Mouse (Mus musculus) MEL (cell line): ENCODE data around the gene Eva1b. TPM values are rescaled to one million over a fixed set of nuclear protein-coding genes. Genes with fewer than 3 reads are reported as not detected.
A peak's percentile ranks its signal among the peaks of the same experiment; 100 is the strongest.

Experiments used
- DNase-seq: peaks from one replicate; pipeline ENCODE4 v3.0.0; 2011; ENCODE audit warnings: low read depth, low spot score
- H3K27ac ChIP-seq: 2 replicates; pipeline ENCODE4 v1.5.1; 2012; ENCODE audit warnings: low read depth, mild to moderate bottlenecking, control low read depth, low read length, moderate library complexity; ENCODE audit not compliant: control insufficient read depth
- H3K27me3 ChIP-seq, 2 experiments: fragments of 150-350 bp in 1 of 2; sonication (generic) in 1 of 2; 2 replicates each; pipeline ENCODE4 v1.6.1; 2012; ENCODE audit warnings: low read length in 2 of 2, mild to moderate bottlenecking in 2 of 2, improper control_type of control experiment in 1 of 2, moderate library complexity in 1 of 2; ENCODE audit not compliant: insufficient read depth in 2 of 2, control insufficient read depth in 1 of 2
- H3K36me3 ChIP-seq, 2 experiments: 2 replicates each; pipeline ENCODE4 v1.6.1; 2012 to 2014; ENCODE audit warnings: low read length in 2 of 2, improper control_type of control experiment in 1 of 2, inconsistent platforms in 1 of 2, mild to moderate bottlenecking in 1 of 2; ENCODE audit not compliant: insufficient read depth in 2 of 2, control insufficient read depth in 1 of 2
- H3K4me1 ChIP-seq, 2 experiments: fragments of 150-350 bp in 1 of 2; sonication (generic) in 1 of 2; 2 replicates each; pipeline ENCODE4 v1.6.1; 2012; ENCODE audit warnings: low read length in 2 of 2, improper control_type of control experiment in 1 of 2, mild to moderate bottlenecking in 1 of 2; ENCODE audit not compliant: insufficient read depth in 2 of 2, control insufficient read depth in 1 of 2
- H3K4me3 ChIP-seq, 2 experiments: fragments of 150-350 bp in 1 of 2; sonication (generic) in 1 of 2; 2 replicates each; pipeline ENCODE4 v1.5.1; 2012; ENCODE audit warnings: low read depth in 2 of 2, low read length in 2 of 2, mild to moderate bottlenecking in 2 of 2, moderate library complexity in 2 of 2, control low read depth in 1 of 2, improper control_type of control experiment in 1 of 2; ENCODE audit not compliant: control insufficient read depth in 1 of 2, insufficient read depth in 1 of 2
- H3K79me2 ChIP-seq: 2 replicates; pipeline ENCODE4 v1.6.1; 2012; ENCODE audit warnings: mild to moderate bottlenecking, low read length, moderate library complexity; ENCODE audit not compliant: control insufficient read depth, poor library complexity, insufficient read depth
- H3K9ac ChIP-seq: 2 replicates; pipeline ENCODE4 v1.6.1; 2012; ENCODE audit warnings: low read depth, mild to moderate bottlenecking, control low read depth, low read length, moderate library complexity; ENCODE audit not compliant: control insufficient read depth, poor library complexity, severe bottlenecking
- H3K9me3 ChIP-seq: fragments of 150-350 bp; sonication (generic); replicated peaks from 2 replicates; pipeline ENCODE4 v1.6.1; 2012; ENCODE audit warnings: mild to moderate bottlenecking, low read length, improper control_type of control experiment, moderate library complexity; ENCODE audit not compliant: insufficient read depth
- BHLHE40 ChIP-seq: IDR thresholded peaks from 2 replicates; pipeline ENCODE4 v1.6.1; 2012; ENCODE audit warnings: low read depth, mild to moderate bottlenecking, inconsistent platforms, low read length, improper control_type of control experiment, borderline replicate concordance
- CHD1 ChIP-seq: IDR thresholded peaks from 2 replicates; pipeline ENCODE4 v1.6.1; 2012; ENCODE audit warnings: low read depth, mild to moderate bottlenecking, inconsistent platforms, low read length, improper control_type of control experiment
- CTCF ChIP-seq, 3 experiments: IDR thresholded peaks in 2 of 3; conservative IDR thresholded peaks in 1 of 3; 2 replicates each; pipeline ENCODE4 v1.5.1; 2011 to 2012; ENCODE audit warnings: low read length in 3 of 3, low read depth in 2 of 3, mild to moderate bottlenecking in 2 of 3, improper control_type of control experiment in 1 of 3, inconsistent platforms in 1 of 3, mixed read lengths in 1 of 3, moderate library complexity in 1 of 3; ENCODE audit not compliant: control insufficient read depth in 1 of 3, insufficient read depth in 1 of 3, poor library complexity in 1 of 3, severe bottlenecking in 1 of 3
- E2F4 ChIP-seq: IDR thresholded peaks from 2 replicates; pipeline ENCODE4 v1.6.1; 2011; ENCODE audit warnings: low read depth, low read length, improper control_type of control experiment, borderline replicate concordance
- EP300 ChIP-seq, 2 experiments: IDR thresholded peaks; 2 replicates each; pipeline ENCODE4 v1.6.1; 2011; ENCODE audit warnings: improper control_type of control experiment in 2 of 2, low read length in 2 of 2, low read depth in 1 of 2, mild to moderate bottlenecking in 1 of 2
- ETS1 ChIP-seq: IDR thresholded peaks from 2 replicates; pipeline ENCODE4 v1.6.1; 2012; ENCODE audit warnings: low read depth, mild to moderate bottlenecking, inconsistent platforms, low read length, improper control_type of control experiment, moderate library complexity
- GATA1 ChIP-seq: IDR thresholded peaks from 2 replicates; pipeline ENCODE4 v1.6.1; 2011; ENCODE audit warnings: low read depth, low read length, improper control_type of control experiment
- HCFC1 ChIP-seq: IDR thresholded peaks from 2 replicates; pipeline ENCODE4 v1.6.1; 2012; ENCODE audit warnings: low read depth, mild to moderate bottlenecking, inconsistent platforms, low read length, improper control_type of control experiment, moderate library complexity
- MAX ChIP-seq: IDR thresholded peaks from 2 replicates; pipeline ENCODE4 v1.6.1; 2011; ENCODE audit warnings: low read length, improper control_type of control experiment
- MAZ ChIP-seq: IDR thresholded peaks from 2 replicates; pipeline ENCODE4 v1.6.1; 2012; ENCODE audit warnings: low read depth, mild to moderate bottlenecking, inconsistent platforms, low read length, improper control_type of control experiment
- MEF2A ChIP-seq: IDR thresholded peaks from 2 replicates; pipeline ENCODE4 v1.6.1; 2014; ENCODE audit warnings: low read depth, mild to moderate bottlenecking, inconsistent platforms, low read length, improper control_type of control experiment; ENCODE audit not compliant: poor library complexity, insufficient replicate concordance, severe bottlenecking; ENCODE audit errors: extremely low read depth
- MXI1 ChIP-seq: IDR thresholded peaks from 2 replicates; pipeline ENCODE4 v1.6.1; 2011; ENCODE audit warnings: mild to moderate bottlenecking, low read depth, low read length, improper control_type of control experiment
- NELFE ChIP-seq: IDR thresholded peaks from 2 replicates; pipeline ENCODE4 v1.6.1; 2011; ENCODE audit warnings: low read depth, low read length, improper control_type of control experiment
- POLR2A ChIP-seq, 2 experiments: IDR thresholded peaks; 2 replicates each; pipeline ENCODE4 v1.6.1; 2011 to 2012; ENCODE audit warnings: low read length in 2 of 2, mild to moderate bottlenecking in 2 of 2, control low read depth in 1 of 2, improper control_type of control experiment in 1 of 2, low read depth in 1 of 2, moderate library complexity in 1 of 2; ENCODE audit not compliant: control insufficient read depth in 1 of 2, insufficient read depth in 1 of 2, poor library complexity in 1 of 2
- POLR2AphosphoS2 ChIP-seq: IDR thresholded peaks from 2 replicates; pipeline ENCODE4 v1.6.1; 2011; ENCODE audit warnings: low read length, improper control_type of control experiment
- RCOR1 ChIP-seq: IDR thresholded peaks from 2 replicates; pipeline ENCODE4 v1.6.1; 2012; ENCODE audit warnings: low read depth, mild to moderate bottlenecking, inconsistent platforms, low read length, improper control_type of control experiment
- SIN3A ChIP-seq: IDR thresholded peaks from 2 replicates; pipeline ENCODE4 v1.6.1; 2012; ENCODE audit warnings: low read length, improper control_type of control experiment, inconsistent platforms
- TBP ChIP-seq: IDR thresholded peaks from 2 replicates; pipeline ENCODE4 v1.8.0; 2011; ENCODE audit warnings: low read depth, low read length, improper control_type of control experiment
- TCF12 ChIP-seq: IDR thresholded peaks from 2 replicates; pipeline ENCODE4 v1.6.1; 2014; ENCODE audit warnings: low read depth, mild to moderate bottlenecking, inconsistent platforms, low read length, improper control_type of control experiment, moderate library complexity
- ZKSCAN1 ChIP-seq: IDR thresholded peaks from 2 replicates; pipeline ENCODE4 v1.6.1; 2012; ENCODE audit warnings: low read depth, mild to moderate bottlenecking, inconsistent platforms, low read length, improper control_type of control experiment, moderate library complexity
- ZMIZ1 ChIP-seq: IDR thresholded peaks from 2 replicates; pipeline ENCODE4 v1.6.1; 2012; ENCODE audit warnings: low read depth, mild to moderate bottlenecking, inconsistent platforms, low read length, improper control_type of control experiment, moderate library complexity
- ZNF384 ChIP-seq: IDR thresholded peaks from 2 replicates; pipeline ENCODE4 v1.6.1; 2012; ENCODE audit warnings: low read depth, mild to moderate bottlenecking, inconsistent platforms, low read length, improper control_type of control experiment
- polyA plus RNA-seq, 2 experiments: library from polyadenylated mRNA; stranded (reverse) in 1 of 2; unstranded in 1 of 2; fragments of >175 nt in 1 of 2; fragments of >200 nt in 1 of 2; gene quantifications; 2 replicates each; pipeline versions ENCODE4 v1.2.1 to v1.2.4; 2012; ENCODE audit warnings: low replicate concordance in 2 of 2, low read depth in 1 of 2; ENCODE audit not compliant: insufficient read length in 2 of 2, insufficient read depth in 1 of 2, missing spikeins in 1 of 2
- total RNA-seq: library from RNA; depleted of rRNA; stranded (reverse); fragments of 300-350 nt; gene quantifications from 2 replicates; pipeline ENCODE4 v1.2.3, GENCODE M21; 2012

Eva1b gene
- total and polyA plus RNA-seq, 3 experiments = 9.6 to 12.2 TPM; not detected in 1

DNA sequence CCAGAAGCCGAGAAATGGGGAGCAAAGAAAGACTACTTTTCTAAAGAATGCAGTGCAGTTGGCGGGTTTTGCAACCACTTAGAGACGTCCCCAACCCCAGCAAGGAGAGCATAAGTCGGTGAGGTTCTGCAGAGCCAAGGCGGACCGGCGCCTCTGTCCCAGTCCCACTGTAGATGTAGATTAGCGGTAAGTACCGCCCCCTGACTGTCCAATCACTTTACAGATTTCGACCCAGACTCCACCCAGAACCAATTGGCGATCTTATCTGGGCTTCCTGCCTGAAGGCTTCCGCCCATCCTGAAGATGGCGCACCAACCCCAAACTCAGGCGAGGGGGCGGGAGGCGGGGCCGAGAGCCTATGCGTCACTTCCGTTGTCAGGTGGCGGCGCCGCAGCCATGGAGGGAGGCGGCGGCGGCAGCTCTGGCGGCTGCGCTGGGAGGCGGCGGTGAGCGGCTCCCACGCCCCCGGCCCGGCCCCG lies 43.9 kb upstream of the Eva1b start, which contains the start of gene Stk40 (continued):
- TF ChIP-seq RCOR1 (0 out of 2 replicates have a peak, but pooled peaks have one; percentile 41), POLR2AphosphoS2 (peak; percentile 92; the same call in 1 of the 2 replicates), TBP (peak; percentile 72), CHD1 (no peak), MAZ (peak; percentile 85; the same call in 1 of the 2 replicates), POLR2A (IDR thresholded peaks at IDR 0.05; ENCODE audit: control insufficient read depth in 1 of 2, insufficient read depth in 1 of 2, low read depth in 1 of 2, low read length in 2 of 2, poor library complexity in 1 of 2) (peak; percentile 87 to 96), MEF2A (0 out of 2 replicates have a peak, but pooled peaks have one; percentile 28), ZMIZ1 (peak; percentile 74)

GRCm38 (mm10) chr4:126104261-126105075 lies 43.1 kb upstream of the Eva1b start:
- Histone ChIP-seq H3K79me2 (peaks cover 53% of the 10 kb centered on the region), H3K27ac (peak overlapping the region; percentile 85), H3K4me1 (peaks cover 12 to 54% of the 10 kb centered on the region in 2 experiments), H3K9me3 (no peaks in the 10 kb centered on the region), H3K9ac (peak overlapping the region; percentile 88), H3K36me3 (peaks cover 0 to 42% of the 10 kb centered on the region in 2 experiments; a peak in 2 of 4 replicates), H3K27me3 (no peaks in the 10 kb centered on the region), H3K4me3 (peak overlapping the region; percentile 84 to 93)
- TF ChIP-seq E2F4 (no peak), HCFC1 (peak; percentile 45; the same call in 1 of the 2 replicates), CTCF (IDR thresholded peaks at IDR 0.05 in 2 of 3, conservative IDR thresholded peaks at IDR 0.05 in 1 of 3; ENCODE audit: control insufficient read depth in 1 of 3, insufficient read depth in 1 of 3, low read depth in 2 of 3, low read length in 3 of 3, poor library complexity in 1 of 3, severe bottlenecking in 1 of 3) (no peak), SIN3A (peak; percentile 95), ZKSCAN1 (no peak), NELFE (no peak), CHD1 (no peak), BHLHE40 (0 out of 2 replicates have a peak, but pooled peaks have one; percentile 19), RCOR1 (peak; percentile 54; the same call in 1 of the 2 replicates), TCF12 (no peak), EP300 (IDR thresholded peaks at IDR 0.05; ENCODE audit: low read depth in 1 of 2, low read length in 2 of 2) (0 out of 4 replicates have a peak, but pooled peaks of 1 of the 2 experiments have one; percentile 9), MAX (peak; percentile 15), ZNF384 (no peak), MXI1 (peak; percentile 88), ETS1 (peak; percentile 80), POLR2AphosphoS2 (no peak), GATA1 (peak; percentile 78)
- peak; percentile 84 for DNase-seq
